Mouse (Mus musculus) liver, postnatal 0 days (tissue): ENCODE results near the gene Ctsd. TPM values are rescaled to one million over a fixed set of nuclear protein-coding genes. Genes with fewer than 3 reads are reported as not detected.

ENCODE experiments used
- ATAC-seq: fragments of 200-750 bp; cut with Nextera tagmentation; 2 replicates; pipeline ENCODE4 v1.8.0; 2017; ENCODE audit warnings: mild to moderate bottlenecking, moderate library complexity
- DNase-seq: peaks from one replicate; pipeline ENCODE4 v3.0.0-alpha.2; 2016
- H3K27ac ChIP-seq: fragments of 300-500 bp; sonication (generic); 2 replicates; pipeline ENCODE4 v1.5.1; 2014; ENCODE audit warnings: antibody characterized with exemption, moderate library complexity, mild to moderate bottlenecking, low read depth
- H3K27me3 ChIP-seq: fragments of 300-500 bp; sonication (generic); 2 replicates; pipeline ENCODE4 v1.6.1; 2014; ENCODE audit warnings: low read length, control low read depth, mixed read lengths; ENCODE audit not compliant: insufficient read depth
- H3K36me3 ChIP-seq: fragments of 300-500 bp; sonication (generic); replicated peaks from 2 replicates; pipeline ENCODE4 v1.6.1; 2014; ENCODE audit warnings: mild to moderate bottlenecking, control low read depth, low read length, moderate library complexity, mixed read lengths; ENCODE audit not compliant: insufficient read depth
- H3K4me1 ChIP-seq: fragments of 300-500 bp; sonication (generic); 2 replicates; pipeline ENCODE4 v1.6.1; 2014; ENCODE audit warnings: antibody characterized with exemption, mild to moderate bottlenecking, control low read depth; ENCODE audit not compliant: insufficient read depth
- H3K4me2 ChIP-seq: fragments of 300-500 bp; sonication (generic); 2 replicates; pipeline ENCODE4 v1.6.1; 2014; ENCODE audit warnings: low read depth, mild to moderate bottlenecking, low read length, moderate library complexity, mixed read lengths
- H3K4me3 ChIP-seq: fragments of 300-500 bp; sonication (generic); 2 replicates; pipeline ENCODE4 v1.5.1; 2014; ENCODE audit warnings: low read depth, low read length
- H3K9ac ChIP-seq: fragments of 300-500 bp; sonication (generic); replicated peaks from 2 replicates; pipeline ENCODE4 v1.6.1; 2014; ENCODE audit warnings: mild to moderate bottlenecking, moderate library complexity
- H3K9me3 ChIP-seq: fragments of 300-500 bp; sonication (generic); 2 replicates; pipeline ENCODE4 v1.6.1; 2016; ENCODE audit warnings: mild to moderate bottlenecking, control low read depth, low read length, mixed read lengths
- CTCF ChIP-seq: sonication (generic); IDR thresholded peaks from 2 replicates; pipeline ENCODE4 v1.5.1; 2016; ENCODE audit warnings: antibody characterized with exemption, low read depth
- EP300 ChIP-seq: IDR thresholded peaks from 2 replicates; pipeline ENCODE4 v1.6.1; 2016; ENCODE audit warnings: antibody characterized with exemption, low read depth, mild to moderate bottlenecking
- WGBS: fragments of 180-500 bp; shearing (Covaris S2); extraction: QIAGEN DNeasy Blood & Tissue Kit; methylation state at CpG from one replicate; pipeline ENCODE4 v1.1.7; 2014; ENCODE audit not compliant: insufficient replicate concordance; 5-methylcytosine and 5-hydroxymethylcytosine counted together
- polyA plus RNA-seq: library from polyadenylated mRNA; unstranded; fragments of >200 nt; fragmentation: Nextera tagmentation; extraction: Ambion mirVana; gene quantifications from 2 replicates; pipeline ENCODE4 v1.2.1, GENCODE M21; 2015

Ctsd gene
- polyA plus RNA-seq, 1 experiment from 2014 or later, result 324 TPM

- 0 out of 2 replicates have a peak, but pooled peaks cover 6% of the 10 kb centered on the region for H3K4me1 ChIP-seq
- no peak for DNase-seq
- H3K27me3 ChIP-seq, result no peaks in the 10 kb centered on the region
- WGBS, result 59% methylated on average over 12 of the region's 12 CpGs
- H3K9ac ChIP-seq, result no peak overlapping the region
- TF ChIP-seq EP300 (no peak), CTCF (no peak)
- ATAC-seq, result no peak
- H3K4me2 ChIP-seq, result no peak overlapping the region
- H3K27ac ChIP-seq, result no peak overlapping the region
- no peaks in the 10 kb centered on the region for H3K36me3 ChIP-seq
- no peaks in the 10 kb centered on the region for H3K9me3 ChIP-seq
- no peak overlapping the region for H3K4me3 ChIP-seq
Observed at GRCm38 (mm10) chr7:142430160-142430678, 42.4 kb upstream of the Ctsd start.

GRCm38 (mm10) chr7:142428213-142428612, 40.4 kb upstream of the Ctsd start:
- Histone ChIP-seq H3K4me3 (no peak overlapping the region), H3K27ac (no peak overlapping the region), H3K4me2 (no peak overlapping the region), H3K9ac (no peak overlapping the region), H3K36me3 (no peaks in the 10 kb centered on the region), H3K27me3 (no peaks in the 10 kb centered on the region), H3K4me1 (0 out of 2 replicates have a peak, but pooled peaks cover 6% of the 10 kb centered on the region), H3K9me3 (no peaks in the 10 kb centered on the region)
- DNase-seq, result peak; percentile 54
- WGBS, result 20% methylated on average over 7 of the region's 7 CpGs
- 0 out of 2 replicates have a peak, but pooled peaks have one; percentile 7 for ATAC-seq
- TF ChIP-seq CTCF (peak; percentile 57), EP300 (no peak)

GRCm38 (mm10) chr7:142425641-142426213, 37.9 kb upstream of the Ctsd start:
- TF ChIP-seq CTCF (peak; percentile 59), EP300 (no peak)
- 63% methylated on average over 11 of the region's 11 CpGs for WGBS
- no peak for DNase-seq

GRCm38 (mm10) chr7:142421826-142422225, 34.0 kb upstream of the Ctsd start:
- TF ChIP-seq CTCF, result no peak
- no peak for TF ChIP-seq EP300
- WGBS, result 62% methylated on average over 2 of the region's 2 CpGs
- no peak overlapping the region for H3K4me2 ChIP-seq
- H3K4me1 ChIP-seq, result peaks cover 35% of the 10 kb centered on the region
- no peak for DNase-seq
- no peaks in the 10 kb centered on the region for H3K27me3 ChIP-seq
- no peaks in the 10 kb centered on the region for H3K9me3 ChIP-seq
- H3K9ac ChIP-seq, result no peak overlapping the region
- 0 out of 2 replicates have a peak overlapping the region, but pooled peaks have one; percentile 13 for H3K27ac ChIP-seq
- H3K4me3 ChIP-seq, result no peak overlapping the region
- no peaks in the 10 kb centered on the region for H3K36me3 ChIP-seq
- ATAC-seq, result no peak

More at GRCm38 (mm10) chr7:142425641-142426213, 37.9 kb upstream of the Ctsd start:
- Histone ChIP-seq H3K9me3 (no peaks in the 10 kb centered on the region), H3K27me3 (no peaks in the 10 kb centered on the region), H3K36me3 (no peaks in the 10 kb centered on the region), H3K4me2 (no peak overlapping the region), H3K27ac (no peak overlapping the region), H3K4me3 (no peak overlapping the region), H3K9ac (no peak overlapping the region), H3K4me1 (peaks cover 24% of the 10 kb centered on the region)
- ATAC-seq, result no peak

- H3K9me3 ChIP-seq, result no peaks in the 10 kb centered on the region
- 42% methylated on average over 5 of the region's 5 CpGs for WGBS
- H3K9ac ChIP-seq, result no peak overlapping the region; the same call in 1 of the 2 replicates
- H3K27ac ChIP-seq, result peak overlapping the region; percentile 73
- ATAC-seq (peak; percentile 80), DNase-seq (no peak)
- H3K4me3 ChIP-seq, result no peak overlapping the region
- no peaks in the 10 kb centered on the region for H3K27me3 ChIP-seq
- no peaks in the 10 kb centered on the region for H3K36me3 ChIP-seq
- peaks cover 30% of the 10 kb centered on the region for H3K4me1 ChIP-seq
- TF ChIP-seq CTCF, result no peak
- TF ChIP-seq EP300, result peak; percentile 91
- H3K4me2 ChIP-seq, result peak overlapping the region; percentile 54
Observed at GRCm38 (mm10) chr7:142419887-142420286, 32.0 kb upstream of the Ctsd start.

- TF ChIP-seq CTCF (peak; percentile 44), EP300 (no peak)
- WGBS, result 86% methylated on average over 8 of the region's 8 CpGs
- ATAC-seq (no peak), DNase-seq (no peak)
- Histone ChIP-seq H3K4me2 (no peak overlapping the region), H3K27ac (no peak overlapping the region), H3K4me3 (no peak overlapping the region), H3K9ac (no peak overlapping the region), H3K27me3 (no peaks in the 10 kb centered on the region), H3K36me3 (no peaks in the 10 kb centered on the region), H3K4me1 (peaks cover 30% of the 10 kb centered on the region), H3K9me3 (no peaks in the 10 kb centered on the region)
Observed at GRCm38 (mm10) chr7:142418679-142419078, 30.8 kb upstream of the Ctsd start.
